Mouse (Mus musculus): Measurements from ENCODE around the gene Gdf3.
A peak's percentile ranks its signal among the peaks of the same experiment; 100 is the strongest.

DNA sequence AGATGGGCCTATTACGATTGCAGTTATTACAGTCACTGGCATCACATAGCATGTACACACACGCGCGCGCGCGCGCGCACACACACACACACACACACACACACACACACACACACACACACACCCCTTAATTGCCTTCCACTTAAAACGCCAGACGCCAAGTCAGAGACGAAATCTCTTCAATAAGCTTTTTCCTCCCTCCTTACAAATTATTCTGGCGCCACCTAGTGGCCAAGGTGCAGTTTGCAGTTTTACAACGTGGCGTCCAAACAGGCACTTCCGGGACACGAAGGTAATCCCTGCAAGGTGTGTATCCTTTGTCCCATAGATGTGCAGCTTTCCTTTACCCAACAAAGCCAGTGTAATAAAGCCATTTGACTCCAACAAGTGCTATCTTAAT lies 49.5 kb downstream of the Gdf3 start:
- peak; percentile 79 for TF ChIP-seq CTCF (IDR thresholded peaks at IDR 0.05)
- TF ChIP-seq POLR2A (IDR thresholded peaks at IDR 0.05; ENCODE audit: insufficient read depth, low read depth, low read length): no peak
